Mouse (Mus musculus) embryonic facial prominence, embryonic 14.5 days (tissue): ENCODE results near the gene Emc6. TPM values are rescaled to one million over a fixed set of nuclear protein-coding genes. Genes with fewer than 3 reads are reported as not detected.

Experiments
- ATAC-seq: fragments of 200-750 bp; cut with Nextera tagmentation; 2 replicates; pipeline ENCODE4 v1.8.0; 2017; ENCODE audit warnings: low read depth, moderate number of reproducible peaks, moderate TSS enrichment
- DNase-seq: peaks from one replicate; pipeline ENCODE4 v3.0.0-alpha.2; 2015; ENCODE audit warnings: low spot score
- H3K27ac ChIP-seq: fragments of 300-500 bp; sonication (generic); replicated peaks from 2 replicates; pipeline ENCODE4 v1.5.1; 2014; ENCODE audit warnings: low read depth, mild to moderate bottlenecking, low read length, moderate library complexity
- H3K27me3 ChIP-seq: fragments of 300-500 bp; sonication (generic); replicated peaks from 2 replicates; pipeline ENCODE4 v1.6.1; 2014; ENCODE audit warnings: low read length; ENCODE audit not compliant: control insufficient read depth, insufficient read depth
- H3K36me3 ChIP-seq: fragments of 300-500 bp; sonication (generic); 2 replicates; pipeline ENCODE4 v1.6.1; 2014; ENCODE audit warnings: low read length, mixed read lengths; ENCODE audit not compliant: control insufficient read depth, insufficient read depth
- H3K4me1 ChIP-seq: fragments of 300-500 bp; sonication (generic); 2 replicates; pipeline ENCODE4 v1.6.1; 2014; ENCODE audit warnings: antibody characterized with exemption, low read length; ENCODE audit not compliant: control insufficient read depth, insufficient read depth
- H3K4me2 ChIP-seq: fragments of 300-500 bp; sonication (generic); 2 replicates; pipeline ENCODE4 v1.6.1; 2014; ENCODE audit warnings: low read depth, mild to moderate bottlenecking, low read length, moderate library complexity, mixed read lengths
- H3K4me3 ChIP-seq: fragments of 300-500 bp; sonication (generic); 2 replicates; pipeline ENCODE4 v1.5.1; 2014; ENCODE audit warnings: low read depth, mild to moderate bottlenecking, low read length
- H3K9ac ChIP-seq: fragments of 300-500 bp; sonication (generic); 2 replicates; pipeline ENCODE4 v1.6.1; 2014; ENCODE audit warnings: low read depth, mild to moderate bottlenecking, low read length, moderate library complexity, mixed read lengths
- H3K9me3 ChIP-seq: fragments of 300-500 bp; sonication (generic); 2 replicates; pipeline ENCODE4 v1.6.1; 2016; ENCODE audit warnings: low read length; ENCODE audit not compliant: control insufficient read depth
- WGBS: fragments of 180-500 bp; shearing (Covaris S2); extraction: QIAGEN DNeasy Blood & Tissue Kit; methylation state at CpG from one replicate; pipeline ENCODE4 v1.1.7; 2014; 5-methylcytosine and 5-hydroxymethylcytosine counted together
- polyA plus RNA-seq: library from polyadenylated mRNA; unstranded; fragments of >200 nt; fragmentation: Nextera tagmentation; extraction: Ambion mirVana; gene quantifications from 2 replicates; pipeline ENCODE4 v1.2.1, GENCODE M21; 2014

Emc6 gene
- polyA plus RNA-seq, 1 experiment from 2014 or later: 111 TPM

DNA sequence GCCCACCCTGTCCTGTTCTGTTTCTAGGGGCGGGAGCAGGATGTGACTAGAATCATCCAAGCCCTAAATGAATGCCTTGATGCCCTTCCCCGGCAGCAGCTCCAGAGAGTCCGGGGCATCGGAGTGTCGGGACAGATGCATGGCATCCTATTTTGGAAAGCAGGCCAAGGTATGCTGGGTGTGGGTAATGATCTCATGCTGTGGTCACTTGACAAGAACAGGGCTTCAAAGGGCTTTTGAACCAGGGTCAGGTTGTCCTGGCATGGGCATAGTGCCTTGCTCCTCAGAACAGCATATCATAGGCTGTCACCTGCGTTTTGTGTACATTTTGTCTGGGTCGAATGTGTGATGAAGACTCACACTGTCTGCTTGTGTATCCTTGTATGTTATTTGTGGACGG is 27.1 kb upstream of the Emc6 start:
- no peaks in the 10 kb centered on the region for H3K9me3 ChIP-seq
- H3K27me3 ChIP-seq: no peaks in the 10 kb centered on the region
- no peak overlapping the region for H3K4me3 ChIP-seq
- DNase-seq (no peak), ATAC-seq (no peak)
- no peak overlapping the region for H3K4me2 ChIP-seq
- no peak overlapping the region for H3K27ac ChIP-seq
- no peaks in the 10 kb centered on the region for H3K4me1 ChIP-seq
- no peaks in the 10 kb centered on the region for H3K36me3 ChIP-seq
- 84% methylated on average over 8 of the region's 8 CpGs for WGBS
- H3K9ac ChIP-seq: no peak overlapping the region

- H3K27ac ChIP-seq: no peak overlapping the region
- ATAC-seq (no peak), DNase-seq (no peak)
- 0 out of 2 replicates have a peak, but pooled peaks cover 3% of the 10 kb centered on the region for H3K4me1 ChIP-seq
- H3K9ac ChIP-seq: no peak overlapping the region
- no peaks in the 10 kb centered on the region for H3K9me3 ChIP-seq
- 32% methylated on average over 4 of the region's 4 CpGs for WGBS
- H3K4me2 ChIP-seq: no peak overlapping the region
- H3K36me3 ChIP-seq: no peaks in the 10 kb centered on the region
- no peak overlapping the region for H3K4me3 ChIP-seq
- H3K27me3 ChIP-seq: no peaks in the 10 kb centered on the region
These were observed 24.8 kb upstream of the Emc6 start for GRCm38 (mm10) chr11:73201597-73201996.

DNA sequence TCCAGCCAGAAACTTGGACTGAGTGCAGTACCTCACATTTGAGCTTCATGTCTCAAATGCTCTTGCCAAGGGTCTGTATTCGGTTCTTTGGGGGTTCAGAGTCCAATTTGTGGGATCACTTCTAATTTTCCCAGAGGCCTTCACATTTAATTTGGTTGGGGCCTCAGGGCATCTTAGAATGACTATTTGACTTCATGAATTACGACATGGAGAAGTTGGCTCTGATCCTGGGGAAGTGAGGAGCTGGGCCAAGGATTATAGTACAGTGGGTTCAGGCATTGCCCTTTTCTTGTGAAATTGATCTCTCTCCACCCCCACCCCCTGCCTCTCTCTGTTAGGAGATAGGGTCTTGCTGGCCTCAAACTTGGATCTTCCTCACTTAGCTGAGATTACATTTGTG is 24.2 kb upstream of the Emc6 start:
- WGBS: 47% methylated on average over 2 of the region's 2 CpGs
- H3K4me1 ChIP-seq: 0 out of 2 replicates have a peak, but pooled peaks cover 3% of the 10 kb centered on the region
- H3K36me3 ChIP-seq: no peaks in the 10 kb centered on the region
- H3K27ac ChIP-seq: no peak overlapping the region
- H3K4me2 ChIP-seq: no peak overlapping the region
- no peaks in the 10 kb centered on the region for H3K9me3 ChIP-seq
- H3K27me3 ChIP-seq: no peaks in the 10 kb centered on the region
- DNase-seq: no peak
- no peak for ATAC-seq
- no peak overlapping the region for H3K9ac ChIP-seq
- H3K4me3 ChIP-seq: no peak overlapping the region

- 6% methylated on average over 12 of the region's 12 CpGs for WGBS
- no peaks in the 10 kb centered on the region for H3K9me3 ChIP-seq
- H3K27ac ChIP-seq: no peak overlapping the region
- ATAC-seq (no peak), DNase-seq (no peak)
- peak overlapping the region; percentile 73 for H3K4me3 ChIP-seq
- no peaks in the 10 kb centered on the region for H3K27me3 ChIP-seq
- H3K9ac ChIP-seq: peak overlapping the region; percentile 74
- 0 out of 2 replicates have a peak, but pooled peaks cover 3% of the 10 kb centered on the region for H3K4me1 ChIP-seq
- H3K36me3 ChIP-seq: no peaks in the 10 kb centered on the region
- peak overlapping the region; percentile 96 for H3K4me2 ChIP-seq
These were observed 23.0 kb upstream of the Emc6 start for GRCm38 (mm10) chr11:73199879-73200278.

DNA sequence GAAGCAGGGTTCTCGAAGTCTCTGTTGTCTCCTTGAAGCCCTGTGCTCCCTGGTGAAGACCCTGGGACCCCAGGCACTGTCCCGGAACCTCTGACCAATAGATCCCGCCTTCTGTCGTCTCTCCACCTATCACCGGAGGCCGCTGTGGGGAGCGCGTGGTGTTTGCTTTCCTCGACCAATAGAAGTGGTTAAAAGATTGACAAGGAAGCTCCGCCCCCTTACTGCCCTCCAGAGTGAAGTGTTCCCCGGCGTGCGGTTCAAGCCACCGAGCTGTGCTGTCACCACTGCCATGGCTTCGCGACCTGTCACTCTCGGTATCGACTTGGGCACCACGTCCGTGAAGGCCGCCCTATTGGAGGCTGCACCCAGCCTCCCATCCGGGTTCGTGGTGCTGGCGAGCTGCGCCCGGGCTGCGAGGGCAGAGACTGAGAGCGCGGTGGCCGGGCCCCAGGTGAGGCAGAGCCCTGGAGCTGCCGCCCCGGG is 22.4 kb upstream of the Emc6 start, which contains the start of gene Shpk:
Gene Shpk, plus strand, starts transcription at position 231 of the 483 bp plus-strand sequence.
- Histone ChIP-seq H3K9me3 (no peaks in the 10 kb centered on the region), H3K4me2 (peak within 1 kb of the TSS; percentile 96), H3K4me3 (peak within 1 kb of the TSS; percentile 73), H3K36me3 (0 out of 2 replicates have a peak, but pooled peaks cover 3% of the 10 kb centered on the region), H3K4me1 (0 out of 2 replicates have a peak, but pooled peaks cover 3% of the 10 kb centered on the region), H3K27ac (no peak within 1 kb of the TSS), H3K27me3 (no peaks in the 10 kb centered on the region), H3K9ac (peak within 1 kb of the TSS; percentile 83)
- 0% methylated on average over 31 of the region's 32 CpGs for WGBS
- ATAC-seq (peak; percentile 98), DNase-seq (peak; percentile 96)

- DNase-seq (peak; percentile 95), ATAC-seq (peak; percentile 97)
- H3K9ac ChIP-seq: peak within 1 kb of the TSS; percentile 83
- H3K36me3 ChIP-seq: 0 out of 2 replicates have a peak, but pooled peaks cover 5% of the 10 kb centered on the region
- H3K4me1 ChIP-seq: 0 out of 2 replicates have a peak, but pooled peaks cover 3% of the 10 kb centered on the region
- no peaks in the 10 kb centered on the region for H3K9me3 ChIP-seq
- H3K27me3 ChIP-seq: no peaks in the 10 kb centered on the region
- H3K27ac ChIP-seq: no peak within 1 kb of the TSS
- WGBS: 3% methylated on average over 21 of the region's 22 CpGs
- H3K4me2 ChIP-seq: peak within 1 kb of the TSS; percentile 96
- peak within 1 kb of the TSS; percentile 73 for H3K4me3 ChIP-seq
These were observed 21.9 kb upstream of the Emc6 start, which contains the start of gene Ctns for GRCm38 (mm10) chr11:73198603-73199229. TSS of gene Ctns (minus strand) at chr11:73199042.

- ATAC-seq (no peak), DNase-seq (no peak)
- Histone ChIP-seq H3K4me3 (peak overlapping the region; percentile 73), H3K4me2 (peak overlapping the region; percentile 96), H3K36me3 (0 out of 2 replicates have a peak, but pooled peaks cover 5% of the 10 kb centered on the region), H3K27ac (no peak overlapping the region), H3K9ac (peak overlapping the region; percentile 83), H3K4me1 (0 out of 2 replicates have a peak, but pooled peaks cover 3% of the 10 kb centered on the region), H3K27me3 (no peaks in the 10 kb centered on the region), H3K9me3 (no peaks in the 10 kb centered on the region)
- 0% methylated on average over 1 of the region's 1 CpGs for WGBS
These were observed 21.4 kb upstream of the Emc6 start for GRCm38 (mm10) chr11:73198190-73198589.

GRCm38 (mm10) chr11:73194444-73194843 is 17.6 kb upstream of the Emc6 start:
- no peaks in the 10 kb centered on the region for H3K9me3 ChIP-seq
- no peaks in the 10 kb centered on the region for H3K27me3 ChIP-seq
- DNase-seq (no peak), ATAC-seq (no peak)
- no peak overlapping the region for H3K9ac ChIP-seq
- 73% methylated on average over 2 of the region's 2 CpGs for WGBS
- no peak overlapping the region for H3K4me2 ChIP-seq
- H3K27ac ChIP-seq: no peak overlapping the region
- no peak overlapping the region for H3K4me3 ChIP-seq
- peaks cover 34% of the 10 kb centered on the region for H3K36me3 ChIP-seq
- 0 out of 2 replicates have a peak, but pooled peaks cover 3% of the 10 kb centered on the region for H3K4me1 ChIP-seq
